Mouse (Mus musculus) brain, embryonic 14.5 days (tissue): Measurements from ENCODE around the gene Cfap221. TPM values are rescaled to one million over a fixed set of nuclear protein-coding genes. Genes with fewer than 3 reads are reported as not detected.

Experiments
- DNase-seq: peaks from one replicate; pipeline ENCODE4 v3.0.0-alpha.2; 2011; ENCODE audit warnings: low read depth
- CTCF ChIP-seq: fragments of 200-500 bp; IDR thresholded peaks from 2 replicates; pipeline ENCODE4 v1.5.1; 2012; ENCODE audit warnings: inconsistent platforms, mild to moderate bottlenecking, moderate library complexity, borderline replicate concordance; ENCODE audit not compliant: insufficient read depth, insufficient read length; ENCODE audit errors: extremely low read depth
- POLR2A ChIP-seq: fragments of 200-500 bp; IDR thresholded peaks from 2 replicates; pipeline ENCODE4 v1.6.1; 2012; ENCODE audit warnings: mild to moderate bottlenecking, inconsistent platforms, borderline replicate concordance; ENCODE audit not compliant: poor library complexity, insufficient read depth, insufficient read length, severe bottlenecking; ENCODE audit errors: extremely low read depth
- polyA plus RNA-seq: library from polyadenylated mRNA; depleted of rRNA; stranded (reverse); fragments of >200 nt; gene quantifications from 2 replicates; pipeline ENCODE4 v1.2.3, GENCODE M21; 2012

The Cfap221 gene
- polyA plus RNA-seq, 1 experiment = 0.52 TPM

GRCm38 (mm10) chr1:119929715-119930114, 67.3 kb downstream of the Cfap221 start:
- DNase-seq = peak; percentile 82

GRCm38 (mm10) chr1:119919299-119919698, 77.7 kb downstream of the Cfap221 start:
- TF ChIP-seq CTCF (peak; percentile 42; the same call in 1 of the 2 replicates), POLR2A (no peak)
- DNase-seq = no peak

More at GRCm38 (mm10) chr1:119929715-119930114, 67.3 kb downstream of the Cfap221 start:
- TF ChIP-seq CTCF = peak; percentile 54; the same call in 1 of the 2 replicates
- TF ChIP-seq POLR2A = no peak

GRCm38 (mm10) chr1:119916823-119917371, 80.1 kb downstream of the Cfap221 start:
- no peak for DNase-seq
- no peak for TF ChIP-seq CTCF
- TF ChIP-seq POLR2A = no peak

GRCm38 (mm10) chr1:119912953-119913814, 83.8 kb downstream of the Cfap221 start, which contains the start of gene Tmem177:
Gene Tmem177, minus strand, starts transcription at chr1:119913208.
- TF ChIP-seq POLR2A (peak; percentile 72; the same call in 1 of the 2 replicates), CTCF (no peak)

GRCm38 (mm10) chr1:119907206-119907748, 89.8 kb downstream of the Cfap221 start:
- peak; percentile 71 for DNase-seq

More at GRCm38 (mm10) chr1:119912953-119913814, 83.8 kb downstream of the Cfap221 start, which contains the start of gene Tmem177:
- DNase-seq = peak; percentile 96

GRCm38 (mm10) chr1:119903231-119903620, 93.8 kb downstream of the Cfap221 start:
- DNase-seq = peak; percentile 40
- no peak for TF ChIP-seq POLR2A
- no peak for TF ChIP-seq CTCF

More at GRCm38 (mm10) chr1:119907206-119907748, 89.8 kb downstream of the Cfap221 start:
- TF ChIP-seq CTCF = no peak
- TF ChIP-seq POLR2A = no peak

- DNase-seq = peak; percentile 94
- no peak for TF ChIP-seq POLR2A
- no peak for TF ChIP-seq CTCF
Measured at GRCm38 (mm10) chr1:119902551-119903230, 94.3 kb downstream of the Cfap221 start.

GRCm38 (mm10) chr1:119899195-119900123, 97.6 kb downstream of the Cfap221 start:
- DNase-seq = peak; percentile 96
- TF ChIP-seq POLR2A = no peak

GRCm38 (mm10) chr1:119894936-119895335, 102.1 kb downstream of the Cfap221 start:
- peak; percentile 84 for DNase-seq
- TF ChIP-seq POLR2A (no peak), CTCF (peak; percentile 91)

- no peak for DNase-seq
- TF ChIP-seq CTCF = no peak
- no peak for TF ChIP-seq POLR2A
Measured at GRCm38 (mm10) chr1:119893600-119893999, 103.4 kb downstream of the Cfap221 start.
